Mouse (Mus musculus): Measurements from ENCODE around the gene Ncstn. TPM values are rescaled to one million over a fixed set of nuclear protein-coding genes. Genes with fewer than 3 reads are reported as not detected.

The Ncstn gene
- polyA plus RNA-seq, 1 experiment, result 77.9 TPM

DNA sequence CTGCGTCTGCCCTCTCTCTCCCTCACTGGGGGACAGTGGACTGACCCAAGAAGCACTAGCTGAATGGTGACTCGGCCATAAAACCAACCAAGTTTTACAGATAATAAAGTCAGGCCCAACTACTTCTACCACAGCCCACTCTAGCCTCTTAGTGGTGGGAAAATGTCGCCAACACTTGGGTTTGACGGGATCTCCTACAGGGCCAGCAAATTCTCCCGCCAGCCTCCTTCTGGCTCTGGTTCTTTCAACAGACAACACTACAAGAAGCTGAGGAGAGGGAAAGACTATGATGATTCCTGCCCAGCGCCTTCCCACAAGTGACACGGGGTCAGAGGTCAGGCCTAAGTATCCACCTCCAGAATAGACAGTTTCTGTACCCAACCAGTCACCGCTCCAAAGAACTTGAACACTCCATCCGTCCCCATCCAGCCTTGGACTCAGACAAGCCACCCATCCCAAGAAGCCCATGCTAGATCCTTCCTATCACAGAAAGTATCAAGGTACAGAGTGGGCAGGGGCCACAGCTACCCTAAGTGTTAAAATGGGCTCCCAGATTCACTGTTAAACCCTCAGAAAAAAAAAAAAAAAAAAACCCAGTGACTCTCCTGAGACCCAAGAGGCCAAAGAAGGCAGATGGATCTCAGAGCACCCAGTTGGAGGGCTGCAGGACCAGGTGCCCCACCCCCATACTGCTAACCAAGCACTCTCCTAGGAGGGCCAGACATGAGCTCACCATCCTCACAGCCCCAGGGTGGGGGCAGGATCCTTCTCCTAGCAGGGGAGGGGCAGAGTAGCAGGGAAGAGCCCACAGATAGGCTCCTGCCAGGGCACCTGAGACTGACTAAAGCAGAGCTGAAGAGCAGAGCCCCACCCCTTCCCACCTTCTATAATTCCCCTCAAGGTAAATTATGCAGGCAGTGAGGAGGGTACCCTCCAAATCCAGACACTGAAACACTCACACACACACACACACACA is 64.0 kb downstream of the Ncstn start:
- Histone ChIP-seq H3K4me1 (ENCODE audit: control insufficient read depth, insufficient read depth, low read length) (peaks cover 9% of the 10 kb centered on the region), H3K36me3 (ENCODE audit: control insufficient read depth, insufficient read depth, low read length) (no peaks in the 10 kb centered on the region), H3K4me3 (ENCODE audit: control insufficient read depth, low read depth, low read length) (no peak overlapping the region), H3K27ac (ENCODE audit: control insufficient read depth, insufficient read depth, low read depth, low read length) (no peak overlapping the region), H3K27me3 (ENCODE audit: control insufficient read depth, insufficient read depth, low read length) (no peaks in the 10 kb centered on the region)
- TF ChIP-seq POLR2A (IDR thresholded peaks at IDR 0.05; ENCODE audit: control insufficient read depth, low read depth, low read length) (no peak), CTCF (IDR thresholded peaks at IDR 0.05; ENCODE audit: control insufficient read depth, insufficient read depth, insufficient replicate concordance, low read depth, low read length) (no peak)

DNA sequence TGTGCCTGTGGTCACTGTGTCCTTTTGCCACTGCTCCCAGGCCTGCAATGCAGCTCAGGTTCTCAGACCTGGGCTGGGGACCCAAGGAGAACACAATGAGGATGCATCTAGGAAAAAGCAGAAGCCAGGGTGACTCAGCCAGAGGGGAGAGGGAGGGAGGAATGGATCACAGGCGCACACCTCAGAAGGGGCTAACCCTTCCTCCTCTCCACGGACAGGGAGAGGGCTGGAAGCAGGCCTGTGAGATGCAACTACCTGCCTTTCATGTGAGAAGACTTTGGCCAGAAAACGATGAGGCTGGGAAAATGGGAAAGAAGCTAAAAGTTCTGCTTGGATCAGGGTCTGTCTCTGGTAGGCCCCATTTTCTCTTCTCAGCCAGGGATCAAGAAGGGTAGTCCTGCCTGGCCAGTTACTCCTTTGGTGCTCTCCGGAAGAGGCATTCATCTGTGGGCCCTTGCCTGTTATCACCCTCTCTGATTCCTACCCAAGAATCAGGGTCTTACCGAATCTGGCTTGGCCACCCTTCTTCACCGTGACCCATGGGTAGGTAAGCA is 65.0 kb downstream of the Ncstn start:
- no peak overlapping the region for H3K27ac ChIP-seq (ENCODE audit: control insufficient read depth, insufficient read depth, low read depth, low read length)
- H3K4me1 ChIP-seq (ENCODE audit: control insufficient read depth, insufficient read depth, low read length), result peaks cover 14% of the 10 kb centered on the region
- peak overlapping the region; percentile 25 for H3K4me3 ChIP-seq (ENCODE audit: control insufficient read depth, low read depth, low read length)
- H3K27me3 ChIP-seq (ENCODE audit: control insufficient read depth, insufficient read depth, low read length), result no peaks in the 10 kb centered on the region
- TF ChIP-seq CTCF (IDR thresholded peaks at IDR 0.05; ENCODE audit: control insufficient read depth, insufficient read depth, insufficient replicate concordance, low read depth, low read length) (no peak), POLR2A (IDR thresholded peaks at IDR 0.05; ENCODE audit: control insufficient read depth, low read depth, low read length) (no peak)
- no peaks in the 10 kb centered on the region for H3K36me3 ChIP-seq (ENCODE audit: control insufficient read depth, insufficient read depth, low read length)

DNA sequence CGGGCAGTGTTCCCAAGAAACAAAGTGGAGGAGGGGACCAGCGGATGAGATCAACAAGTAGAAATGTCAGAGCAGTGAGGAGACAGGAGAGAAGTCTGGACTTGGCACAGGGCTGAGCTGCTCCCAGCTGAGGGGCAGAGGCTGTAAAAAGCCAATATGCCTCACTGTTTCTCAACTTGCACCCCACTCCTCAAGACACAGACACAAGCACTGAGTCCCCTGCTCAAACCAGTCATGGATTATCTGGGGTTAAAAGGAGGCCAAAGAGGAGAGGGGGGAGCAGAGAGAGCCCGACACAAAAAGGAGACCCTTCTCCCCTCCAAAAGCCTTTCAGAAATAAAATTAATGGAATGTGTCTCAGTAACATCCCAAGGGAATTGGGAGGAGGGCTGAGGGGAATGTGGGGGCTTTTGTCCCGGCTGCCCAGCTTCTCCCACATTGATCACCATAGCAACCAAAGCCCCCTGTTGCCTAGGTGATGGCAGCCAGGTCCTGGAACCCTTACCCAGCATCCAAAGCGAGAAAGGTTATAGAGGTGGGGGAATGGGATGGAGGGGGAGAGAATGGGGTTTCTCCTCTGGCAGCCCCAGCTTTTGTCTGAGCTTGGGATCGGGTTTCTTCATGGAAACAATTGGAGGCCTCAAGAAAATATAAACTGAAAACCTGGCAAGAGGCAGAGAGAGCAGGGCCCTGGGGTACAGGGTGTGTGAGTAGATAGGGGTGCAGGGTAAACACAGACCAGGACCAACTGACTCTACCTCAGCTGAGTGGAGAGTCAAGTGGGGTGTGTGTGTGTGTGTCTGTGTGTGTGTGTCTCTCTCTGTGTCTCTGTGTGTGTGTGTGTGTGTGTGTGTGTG is 65.7 kb downstream of the Ncstn start:
- Histone ChIP-seq H3K36me3 (ENCODE audit: control insufficient read depth, insufficient read depth, low read length) (no peaks in the 10 kb centered on the region), H3K27ac (ENCODE audit: control insufficient read depth, insufficient read depth, low read depth, low read length) (no peak overlapping the region), H3K27me3 (ENCODE audit: control insufficient read depth, insufficient read depth, low read length) (no peaks in the 10 kb centered on the region), H3K4me3 (ENCODE audit: control insufficient read depth, low read depth, low read length) (peak overlapping the region; percentile 25; the same call in 1 of the 2 replicates), H3K4me1 (ENCODE audit: control insufficient read depth, insufficient read depth, low read length) (peaks cover 17% of the 10 kb centered on the region)
- no peak for TF ChIP-seq CTCF (IDR thresholded peaks at IDR 0.05; ENCODE audit: control insufficient read depth, insufficient read depth, insufficient replicate concordance, low read depth, low read length)

DNA sequence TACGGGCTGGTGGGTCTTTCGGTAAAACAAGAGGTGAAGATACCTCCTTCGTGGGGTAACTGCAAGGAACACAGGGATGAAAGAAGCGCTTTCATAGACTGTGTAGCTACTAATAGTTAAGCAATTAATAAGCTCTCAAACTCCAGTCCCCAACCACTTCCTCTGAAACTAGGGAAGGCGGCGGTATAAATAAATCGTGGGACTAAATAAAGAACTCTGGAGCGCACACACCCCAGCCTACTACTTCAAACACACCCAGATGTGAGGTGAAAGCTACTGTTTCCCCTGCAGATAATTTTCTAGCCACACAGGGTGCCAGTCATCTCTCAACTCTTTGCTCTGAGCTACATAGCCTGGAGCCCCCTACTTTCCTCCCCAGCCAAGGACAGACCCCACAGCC is 66.6 kb downstream of the Ncstn start:
- Histone ChIP-seq H3K27me3 (ENCODE audit: control insufficient read depth, insufficient read depth, low read length) (no peaks in the 10 kb centered on the region), H3K4me3 (ENCODE audit: control insufficient read depth, low read depth, low read length) (no peak overlapping the region), H3K4me1 (ENCODE audit: control insufficient read depth, insufficient read depth, low read length) (peaks cover 17% of the 10 kb centered on the region), H3K36me3 (ENCODE audit: control insufficient read depth, insufficient read depth, low read length) (no peaks in the 10 kb centered on the region), H3K27ac (ENCODE audit: control insufficient read depth, insufficient read depth, low read depth, low read length) (no peak overlapping the region)
- TF ChIP-seq POLR2A (IDR thresholded peaks at IDR 0.05; ENCODE audit: control insufficient read depth, low read depth, low read length) (no peak), CTCF (IDR thresholded peaks at IDR 0.05; ENCODE audit: control insufficient read depth, insufficient read depth, insufficient replicate concordance, low read depth, low read length) (no peak)

Other genes with a start within 250 kb of the Ncstn start
- gene Cd84, start 243.1 kb downstream of the Ncstn start, polyA plus RNA-seq (2012; rRNA removed), result 0.25 and 0.56 TPM in 2 replicates
- gene Gm10521, start 187.1 kb downstream of the Ncstn start, polyA plus RNA-seq (2012; rRNA removed), result 0.05 TPM in 1 of 2 replicates, not detected in the other
- 0.02 TPM in 1 of 2 replicates, not detected in the other for gene Slamf6, start 165.3 kb downstream of the Ncstn start, polyA plus RNA-seq (2012; rRNA removed)
- 2.6 and 4.6 TPM in 2 replicates for gene Vangl2, start 54.4 kb downstream of the Ncstn start, polyA plus RNA-seq (2012; rRNA removed)
- 0.24 and 0.33 TPM in 2 replicates for gene Nhlh1, start 25.2 kb downstream of the Ncstn start, polyA plus RNA-seq (2012; rRNA removed)
- gene Copa, start 266 bp downstream of the Ncstn start, polyA plus RNA-seq (2012; rRNA removed), result 28.1 and 33.1 TPM in 2 replicates
- 22.3 and 25.8 TPM in 2 replicates for gene Pex19, start 44.0 kb upstream of the Ncstn start, polyA plus RNA-seq (2012; rRNA removed)
- gene Dcaf8, start 65.3 kb upstream of the Ncstn start, polyA plus RNA-seq (2012; rRNA removed), result 53.2 and 55.6 TPM in 2 replicates
- gene Pea15a, start 124.0 kb upstream of the Ncstn start, polyA plus RNA-seq (2012; rRNA removed), result 15.8 and 17.5 TPM in 2 replicates
- 15.0 and 15.8 TPM in 2 replicates for gene Casq1, start 137.1 kb upstream of the Ncstn start, polyA plus RNA-seq (2012; rRNA removed)
- gene Atp1a4, start 175.6 kb upstream of the Ncstn start, polyA plus RNA-seq (2012; rRNA removed), result 322 and 331 TPM in 2 replicates
- 43.9 and 52.2 TPM in 2 replicates for gene Igsf8, start 178.8 kb upstream of the Ncstn start, polyA plus RNA-seq (2012; rRNA removed)
- gene Atp1a2, start 215.3 kb upstream of the Ncstn start, polyA plus RNA-seq (2012; rRNA removed), result 12.4 and 17.3 TPM in 2 replicates
- 40.4 and 41.2 TPM in 2 replicates for gene Kcnj9, start 246.5 kb upstream of the Ncstn start, polyA plus RNA-seq (2012; rRNA removed)

All from testis, adult 2 months (tissue).